Mouse (Mus musculus): ENCODE data around the gene Slc7a1. TPM values are rescaled to one million over a fixed set of nuclear protein-coding genes. Genes with fewer than 3 reads are reported as not detected.
A peak's percentile ranks its signal among the peaks of the same experiment; 100 is the strongest.

Slc7a1 gene
- polyA plus RNA-seq, 1 experiment from 2014 or later, result 12.3 TPM

DNA sequence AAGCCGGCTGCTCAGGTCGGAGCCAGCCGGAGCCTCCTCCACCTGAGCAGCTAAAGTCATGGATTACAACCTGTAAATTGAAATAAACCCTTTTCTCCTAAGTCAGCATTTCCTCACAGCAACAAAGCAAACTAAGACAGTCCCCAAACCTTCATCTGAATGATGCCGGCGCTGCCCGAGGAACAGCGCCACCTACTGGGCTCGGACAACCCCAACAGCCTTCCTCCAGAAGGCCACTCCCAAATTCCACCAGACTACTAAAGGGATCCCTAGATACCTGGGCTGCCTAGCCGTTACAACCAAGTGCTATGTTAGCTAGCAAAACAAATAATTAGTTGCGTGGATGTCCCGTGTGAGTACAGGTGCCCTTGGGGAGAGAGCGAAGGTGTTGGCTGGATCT lies 24.2 kb downstream of the Slc7a1 start:
- no peak overlapping the region for H3K27ac ChIP-seq
- 0 out of 2 replicates have a peak, but pooled peaks cover 12% of the 10 kb centered on the region for H3K4me1 ChIP-seq (replicated peaks; ENCODE audit: insufficient read depth, low read length)
- H3K4me3 ChIP-seq (replicated peaks; ENCODE audit: low read depth, low read length), result no peak overlapping the region
- no peaks in the 10 kb centered on the region for H3K27me3 ChIP-seq (ENCODE audit: insufficient read depth, low read length)
- H3K36me3 ChIP-seq (ENCODE audit: insufficient read depth, low read length), result no peaks in the 10 kb centered on the region
- H3K9me3 ChIP-seq (replicated peaks; ENCODE audit: low read length), result no peaks in the 10 kb centered on the region
- WGBS, result 82% methylated on average over 12 of the region's 12 CpGs
- H3K9ac ChIP-seq (ENCODE audit: low read depth, low read length), result no peak overlapping the region
- ATAC-seq (replicated peaks; ENCODE audit: low FRiP score, low read depth) (no peak), DNase-seq (ENCODE audit: low spot score) (no peak)
- no peak overlapping the region for H3K4me2 ChIP-seq (ENCODE audit: low read length)
- TF ChIP-seq CTCF (IDR thresholded peaks at IDR 0.05; ENCODE audit: low read depth), result peak; percentile 59; the same call in 1 of the 2 replicates

DNA sequence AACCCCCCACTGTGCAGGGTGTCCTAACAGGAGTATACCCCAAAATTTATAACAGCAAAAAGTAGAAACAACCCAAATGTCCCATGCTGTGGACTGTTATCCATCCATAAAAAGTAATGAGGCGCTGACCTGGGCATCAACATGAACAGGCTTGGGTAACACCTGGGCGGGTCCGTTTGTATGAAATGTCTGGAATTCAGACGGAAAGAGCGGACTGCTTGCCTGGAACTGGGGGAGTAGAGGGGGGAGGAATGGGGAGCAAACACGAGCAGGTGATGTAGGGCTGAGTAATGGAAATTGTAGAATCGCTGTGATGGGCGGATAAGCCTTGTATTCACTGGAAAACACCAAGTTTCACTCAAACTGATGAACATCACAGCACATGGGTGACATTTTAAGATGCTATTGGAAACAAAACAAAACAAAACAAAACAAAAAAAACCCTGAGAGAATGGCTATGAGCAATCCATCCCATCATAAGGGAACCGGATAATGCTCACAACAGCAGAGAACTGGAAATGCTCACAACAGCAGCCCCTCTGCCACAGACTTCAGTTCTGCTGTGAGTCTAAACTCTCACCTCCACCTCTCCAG lies 26.5 kb downstream of the Slc7a1 start:
- Histone ChIP-seq H3K9ac (ENCODE audit: low read depth, low read length) (no peak overlapping the region), H3K27ac (no peak overlapping the region), H3K4me2 (ENCODE audit: low read length) (no peak overlapping the region), H3K4me3 (replicated peaks; ENCODE audit: low read depth, low read length) (no peak overlapping the region), H3K9me3 (replicated peaks; ENCODE audit: low read length) (no peaks in the 10 kb centered on the region), H3K36me3 (ENCODE audit: insufficient read depth, low read length) (no peaks in the 10 kb centered on the region), H3K4me1 (replicated peaks; ENCODE audit: insufficient read depth, low read length) (0 out of 2 replicates have a peak, but pooled peaks cover 12% of the 10 kb centered on the region), H3K27me3 (ENCODE audit: insufficient read depth, low read length) (no peaks in the 10 kb centered on the region)
- ATAC-seq (replicated peaks; ENCODE audit: low FRiP score, low read depth), result 0 out of 2 replicates have a peak, but pooled peaks have one; percentile 35
- DNase-seq (ENCODE audit: low spot score), result peak; percentile 32
- WGBS, result 53% methylated on average over 9 of the region's 9 CpGs
- TF ChIP-seq CTCF (IDR thresholded peaks at IDR 0.05; ENCODE audit: low read depth), result no peak

DNA sequence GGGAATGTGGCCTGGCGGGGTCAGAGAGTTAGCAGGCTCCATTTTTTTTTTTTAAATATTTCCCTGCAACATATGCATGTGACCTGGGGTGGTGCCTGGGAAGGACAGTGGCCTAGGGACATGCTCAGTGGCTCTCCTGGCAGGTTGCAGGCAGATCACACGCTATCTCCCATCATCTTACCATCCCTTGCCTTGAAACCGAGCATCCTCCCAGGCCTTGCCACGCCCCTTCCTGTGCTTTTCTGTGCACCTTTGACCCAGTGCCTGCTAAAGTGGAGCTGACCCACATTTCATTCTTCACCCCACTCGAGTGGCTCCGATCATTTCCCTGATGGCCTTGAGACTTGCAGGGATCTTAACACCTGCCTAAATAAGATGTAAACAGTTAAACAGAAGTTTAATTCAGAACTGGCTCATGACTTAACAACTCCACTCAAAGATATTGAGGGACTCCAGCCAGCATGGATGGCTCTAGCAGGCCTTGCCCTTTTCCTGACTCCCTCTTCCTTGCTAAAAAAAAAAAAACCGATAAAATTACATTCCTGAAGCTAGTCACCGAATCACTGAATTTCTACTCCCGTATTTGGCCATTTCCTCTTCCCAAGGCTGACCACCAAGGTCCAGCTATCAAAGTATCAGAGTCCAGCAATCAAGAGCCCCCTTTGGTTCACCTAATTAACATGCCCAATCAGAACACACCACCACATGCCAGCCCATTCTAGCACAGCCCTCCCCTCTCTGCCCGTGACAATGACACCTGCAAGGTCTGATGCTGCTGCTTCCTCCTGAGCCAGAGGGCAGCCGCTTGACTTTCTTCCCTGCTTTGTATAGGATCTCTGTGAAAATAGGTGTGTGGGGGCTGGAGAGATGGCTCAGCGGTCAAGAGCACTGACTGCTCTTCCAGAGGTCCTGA lies 27.4 kb downstream of the Slc7a1 start:
- DNase-seq (ENCODE audit: low spot score), result peak; percentile 86
- no peak; the same call in 1 of the 2 replicates for ATAC-seq (replicated peaks; ENCODE audit: low FRiP score, low read depth)
- peak; percentile 16; the same call in 1 of the 2 replicates for TF ChIP-seq CTCF (IDR thresholded peaks at IDR 0.05; ENCODE audit: low read depth)
- no peaks in the 10 kb centered on the region for H3K27me3 ChIP-seq (ENCODE audit: insufficient read depth, low read length)
- H3K9me3 ChIP-seq (replicated peaks; ENCODE audit: low read length), result no peaks in the 10 kb centered on the region
- H3K4me1 ChIP-seq (replicated peaks; ENCODE audit: insufficient read depth, low read length), result 0 out of 2 replicates have a peak, but pooled peaks cover 12% of the 10 kb centered on the region
- H3K4me2 ChIP-seq (ENCODE audit: low read length), result no peak overlapping the region
- no peak overlapping the region for H3K9ac ChIP-seq (ENCODE audit: low read depth, low read length)
- H3K27ac ChIP-seq, result no peak overlapping the region
- no peak overlapping the region for H3K4me3 ChIP-seq (replicated peaks; ENCODE audit: low read depth, low read length)
- H3K36me3 ChIP-seq (ENCODE audit: insufficient read depth, low read length), result no peaks in the 10 kb centered on the region
- WGBS, result 40% methylated on average over 12 of the region's 12 CpGs

DNA sequence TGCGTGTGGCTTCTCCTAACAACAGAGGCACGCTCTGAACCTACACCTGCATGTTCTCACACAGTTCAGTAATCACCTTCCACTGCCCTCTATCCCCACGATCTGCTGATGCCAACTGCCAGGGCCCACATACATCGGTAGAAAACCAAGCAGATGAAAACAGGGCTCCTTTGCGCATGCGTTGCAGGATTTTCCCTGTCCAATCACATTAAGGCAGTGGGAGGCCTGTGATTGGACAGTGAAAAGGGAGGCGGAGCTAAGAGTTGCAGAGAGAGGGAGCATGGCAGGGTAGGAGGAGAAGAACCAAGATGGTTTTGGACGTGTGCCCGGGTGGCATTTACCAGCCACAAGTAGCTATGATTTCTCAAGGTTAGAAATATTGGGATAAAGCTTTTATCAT lies 28.3 kb downstream of the Slc7a1 start:
- Histone ChIP-seq H3K36me3 (ENCODE audit: insufficient read depth, low read length) (no peaks in the 10 kb centered on the region), H3K27me3 (ENCODE audit: insufficient read depth, low read length) (no peaks in the 10 kb centered on the region), H3K27ac (no peak overlapping the region), H3K4me1 (replicated peaks; ENCODE audit: insufficient read depth, low read length) (0 out of 2 replicates have a peak, but pooled peaks cover 12% of the 10 kb centered on the region), H3K9ac (ENCODE audit: low read depth, low read length) (no peak overlapping the region), H3K4me2 (ENCODE audit: low read length) (no peak overlapping the region), H3K9me3 (replicated peaks; ENCODE audit: low read length) (no peaks in the 10 kb centered on the region), H3K4me3 (replicated peaks; ENCODE audit: low read depth, low read length) (no peak overlapping the region)
- WGBS, result 95% methylated on average over 9 of the region's 9 CpGs
- no peak for TF ChIP-seq CTCF (IDR thresholded peaks at IDR 0.05; ENCODE audit: low read depth)
- no peak for DNase-seq (ENCODE audit: low spot score)
- ATAC-seq (replicated peaks; ENCODE audit: low FRiP score, low read depth), result no peak

DNA sequence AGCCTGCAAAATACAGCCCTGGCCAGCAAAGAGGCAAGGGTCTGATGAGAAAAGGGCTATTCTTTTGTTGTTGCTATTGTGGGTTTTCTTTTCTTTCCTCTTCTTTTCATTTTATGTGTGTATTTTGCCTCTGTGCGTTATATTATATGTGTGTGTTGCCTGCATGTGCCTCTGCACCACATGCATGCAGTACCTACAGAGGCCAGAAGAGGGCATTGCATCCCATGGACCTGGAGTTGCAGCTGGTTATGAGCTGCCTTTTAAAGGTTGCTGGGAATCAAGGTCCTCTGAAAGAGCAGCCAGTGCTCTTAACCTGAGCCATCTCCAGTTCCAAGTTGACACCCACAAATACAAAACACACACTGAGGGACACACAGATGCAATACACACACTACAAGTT lies 29.1 kb downstream of the Slc7a1 start:
- Histone ChIP-seq H3K36me3 (ENCODE audit: insufficient read depth, low read length) (no peaks in the 10 kb centered on the region), H3K27ac (no peak overlapping the region), H3K9ac (ENCODE audit: low read depth, low read length) (no peak overlapping the region), H3K4me3 (replicated peaks; ENCODE audit: low read depth, low read length) (no peak overlapping the region), H3K27me3 (ENCODE audit: insufficient read depth, low read length) (no peaks in the 10 kb centered on the region), H3K9me3 (replicated peaks; ENCODE audit: low read length) (no peaks in the 10 kb centered on the region), H3K4me2 (ENCODE audit: low read length) (no peak overlapping the region), H3K4me1 (replicated peaks; ENCODE audit: insufficient read depth, low read length) (0 out of 2 replicates have a peak, but pooled peaks cover 12% of the 10 kb centered on the region)
- DNase-seq (ENCODE audit: low spot score) (no peak), ATAC-seq (replicated peaks; ENCODE audit: low FRiP score, low read depth) (no peak)
- peak; percentile 75 for TF ChIP-seq CTCF (IDR thresholded peaks at IDR 0.05; ENCODE audit: low read depth)
- WGBS, result 95% methylated on average over 1 of the region's 1 CpGs

DNA sequence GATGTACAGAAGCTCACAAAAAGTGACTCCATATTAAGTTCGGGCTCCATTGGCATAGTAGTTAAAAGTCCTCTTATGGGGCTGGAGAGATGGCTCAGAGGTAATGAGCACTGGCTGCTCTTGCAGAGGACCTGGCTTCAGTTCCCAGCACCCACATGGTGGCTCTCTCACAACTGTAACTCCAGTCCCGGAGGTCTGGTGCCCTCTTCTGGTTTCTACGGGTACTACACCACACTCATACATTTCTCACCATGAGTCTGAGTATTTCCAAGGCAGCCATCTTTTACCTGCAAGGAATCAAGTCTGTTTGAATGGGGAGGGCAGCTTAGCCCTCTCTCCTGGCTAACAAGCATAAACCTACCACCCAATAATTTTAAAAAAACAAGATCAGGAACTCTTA lies 30.5 kb downstream of the Slc7a1 start:
- ATAC-seq (replicated peaks; ENCODE audit: low FRiP score, low read depth) (no peak), DNase-seq (ENCODE audit: low spot score) (no peak)
- peak; percentile 42; the same call in 1 of the 2 replicates for TF ChIP-seq CTCF (IDR thresholded peaks at IDR 0.05; ENCODE audit: low read depth)
- Histone ChIP-seq H3K27me3 (ENCODE audit: insufficient read depth, low read length) (no peaks in the 10 kb centered on the region), H3K36me3 (ENCODE audit: insufficient read depth, low read length) (no peaks in the 10 kb centered on the region), H3K9ac (ENCODE audit: low read depth, low read length) (no peak overlapping the region), H3K4me3 (replicated peaks; ENCODE audit: low read depth, low read length) (no peak overlapping the region), H3K4me1 (replicated peaks; ENCODE audit: insufficient read depth, low read length) (0 out of 2 replicates have a peak, but pooled peaks cover 12% of the 10 kb centered on the region), H3K4me2 (ENCODE audit: low read length) (no peak overlapping the region), H3K27ac (no peak overlapping the region), H3K9me3 (replicated peaks; ENCODE audit: low read length) (no peaks in the 10 kb centered on the region)
- WGBS, result 95% methylated on average over 3 of the region's 3 CpGs

Measured in kidney, postnatal 0 days (tissue).